Mouse (Mus musculus) forebrain, embryonic 11.5 days (tissue): ENCODE data around the gene Fez2. TPM values are rescaled to one million over a fixed set of nuclear protein-coding genes. Genes with fewer than 3 reads are reported as not detected.

Source experiments
- ATAC-seq: fragments of 200-750 bp; cut with Nextera tagmentation; replicated peaks from 2 replicates; pipeline ENCODE4 v1.8.0; 2017; ENCODE audit warnings: moderate TSS enrichment; ENCODE audit not compliant: low FRiP score
- DNase-seq: peaks from one replicate; pipeline ENCODE4 v3.0.0-alpha.2; 2017; ENCODE audit warnings: low spot score
- H3K27ac ChIP-seq: fragments of 300-500 bp; sonication (generic); 2 replicates; pipeline ENCODE4 v1.5.1; 2014; ENCODE audit warnings: low read depth, low read length
- H3K27me3 ChIP-seq: fragments of 300-500 bp; sonication (generic); 2 replicates; pipeline ENCODE4 v1.6.1; 2014; ENCODE audit warnings: mild to moderate bottlenecking, low read length, mixed read lengths; ENCODE audit not compliant: control insufficient read depth, insufficient read depth
- H3K36me3 ChIP-seq: fragments of 300-500 bp; sonication (generic); 2 replicates; pipeline ENCODE4 v1.6.1; 2014; ENCODE audit warnings: mild to moderate bottlenecking, low read length, moderate library complexity, mixed read lengths; ENCODE audit not compliant: control insufficient read depth, insufficient read depth
- H3K4me1 ChIP-seq: fragments of 300-500 bp; sonication (generic); replicated peaks from 2 replicates; pipeline ENCODE4 v1.6.1; 2014; ENCODE audit warnings: low read length, mixed read lengths; ENCODE audit not compliant: control insufficient read depth, insufficient read depth
- H3K4me2 ChIP-seq: fragments of 300-500 bp; sonication (generic); 2 replicates; pipeline ENCODE4 v1.6.1; 2014; ENCODE audit warnings: low read depth, mild to moderate bottlenecking, low read length, moderate library complexity, mixed read lengths; ENCODE audit not compliant: severe bottlenecking
- H3K4me3 ChIP-seq: fragments of 300-500 bp; sonication (generic); 2 replicates; pipeline ENCODE4 v1.5.1; 2014; ENCODE audit warnings: low read depth, low read length
- H3K9ac ChIP-seq: fragments of 300-500 bp; sonication (generic); 2 replicates; pipeline ENCODE4 v1.6.1; 2014; ENCODE audit warnings: low read length
- H3K9me3 ChIP-seq: fragments of 300-500 bp; sonication (generic); 2 replicates; pipeline ENCODE4 v1.6.1; 2016; ENCODE audit warnings: low read length, mixed read lengths; ENCODE audit not compliant: control insufficient read depth
- WGBS: fragments of 180-500 bp; shearing (Covaris S2); extraction: QIAGEN DNeasy Blood & Tissue Kit; methylation state at CpG from one replicate; pipeline ENCODE4 v1.1.7; 2014; 5-methylcytosine and 5-hydroxymethylcytosine counted together
- polyA plus RNA-seq: library from polyadenylated mRNA; unstranded; fragments of >200 nt; fragmentation: Nextera tagmentation; extraction: Ambion mirVana; gene quantifications from 2 replicates; pipeline ENCODE4 v1.2.1, GENCODE M21; 2014

The Fez2 gene
- polyA plus RNA-seq, 1 experiment from 2014 or later: 35.7 TPM

GRCm38 (mm10) chr17:78451886-78452285, 33.9 kb upstream of the Fez2 start:
- no peak for DNase-seq
- H3K4me1 ChIP-seq: no peaks in the 10 kb centered on the region
- no peaks in the 10 kb centered on the region for H3K9me3 ChIP-seq
- H3K27me3 ChIP-seq: no peaks in the 10 kb centered on the region
- no peak overlapping the region for H3K4me3 ChIP-seq
- ATAC-seq: no peak
- H3K36me3 ChIP-seq: no peaks in the 10 kb centered on the region
- H3K27ac ChIP-seq: no peak overlapping the region
- 90% methylated on average over 6 of the region's 6 CpGs for WGBS
- H3K4me2 ChIP-seq: no peak overlapping the region
- no peak overlapping the region for H3K9ac ChIP-seq

- no peaks in the 10 kb centered on the region for H3K9me3 ChIP-seq
- H3K4me2 ChIP-seq: no peak overlapping the region
- ATAC-seq (no peak), DNase-seq (no peak)
- no peaks in the 10 kb centered on the region for H3K4me1 ChIP-seq
- WGBS: 87% methylated on average over 7 of the region's 7 CpGs
- H3K27me3 ChIP-seq: no peaks in the 10 kb centered on the region
- no peak overlapping the region for H3K4me3 ChIP-seq
- no peak overlapping the region for H3K9ac ChIP-seq
- H3K36me3 ChIP-seq: no peaks in the 10 kb centered on the region
- no peak overlapping the region for H3K27ac ChIP-seq
Observed at GRCm38 (mm10) chr17:78451332-78451793, 33.4 kb upstream of the Fez2 start.

- ATAC-seq: no peak
- no peak for DNase-seq
Observed at GRCm38 (mm10) chr17:78449635-78450197, 31.8 kb upstream of the Fez2 start.

DNA sequence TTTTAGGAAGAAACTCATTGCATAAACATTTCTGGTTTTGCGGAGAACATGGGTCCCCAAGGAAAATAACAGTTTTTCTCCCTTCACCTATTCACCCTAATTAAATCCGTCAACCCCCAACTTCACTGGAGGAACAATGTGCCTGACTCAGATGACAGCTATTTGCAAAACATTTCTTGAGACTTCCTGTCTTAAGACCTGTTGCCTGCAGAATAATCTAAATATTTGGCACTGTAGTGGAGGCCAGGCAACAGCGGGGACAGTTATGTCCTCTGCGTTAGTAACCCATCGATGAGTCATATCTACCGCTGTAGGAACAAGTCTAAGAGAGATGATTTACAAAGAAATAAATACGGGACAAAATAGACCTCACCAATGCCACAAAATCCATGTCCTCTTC, 26.9 kb upstream of the Fez2 start:
- DNase-seq (no peak), ATAC-seq (no peak)
- no peak overlapping the region for H3K9ac ChIP-seq
- H3K27ac ChIP-seq: no peak overlapping the region
- H3K27me3 ChIP-seq: no peaks in the 10 kb centered on the region
- WGBS: 91% methylated on average over 7 of the region's 7 CpGs
- no peaks in the 10 kb centered on the region for H3K9me3 ChIP-seq
- H3K4me3 ChIP-seq: no peak overlapping the region
- no peaks in the 10 kb centered on the region for H3K4me1 ChIP-seq
- H3K36me3 ChIP-seq: no peaks in the 10 kb centered on the region
- no peak overlapping the region for H3K4me2 ChIP-seq

More at GRCm38 (mm10) chr17:78449635-78450197, 31.8 kb upstream of the Fez2 start:
- Histone ChIP-seq H3K9me3 (no peaks in the 10 kb centered on the region), H3K9ac (no peak overlapping the region), H3K4me2 (no peak overlapping the region), H3K4me1 (no peaks in the 10 kb centered on the region), H3K27me3 (no peaks in the 10 kb centered on the region), H3K27ac (no peak overlapping the region), H3K36me3 (no peaks in the 10 kb centered on the region), H3K4me3 (no peak overlapping the region)
- 72% methylated on average over 13 of the region's 13 CpGs for WGBS

- WGBS: 98% methylated on average over 2 of the region's 2 CpGs
- H3K27me3 ChIP-seq: no peaks in the 10 kb centered on the region
- no peaks in the 10 kb centered on the region for H3K9me3 ChIP-seq
- no peak for DNase-seq
- no peaks in the 10 kb centered on the region for H3K4me1 ChIP-seq
- H3K27ac ChIP-seq: no peak overlapping the region
- H3K4me3 ChIP-seq: no peak overlapping the region
- no peak overlapping the region for H3K4me2 ChIP-seq
- H3K9ac ChIP-seq: no peak overlapping the region
- no peaks in the 10 kb centered on the region for H3K36me3 ChIP-seq
- no peak for ATAC-seq
Observed at GRCm38 (mm10) chr17:78440771-78441170, 22.8 kb upstream of the Fez2 start.

DNA sequence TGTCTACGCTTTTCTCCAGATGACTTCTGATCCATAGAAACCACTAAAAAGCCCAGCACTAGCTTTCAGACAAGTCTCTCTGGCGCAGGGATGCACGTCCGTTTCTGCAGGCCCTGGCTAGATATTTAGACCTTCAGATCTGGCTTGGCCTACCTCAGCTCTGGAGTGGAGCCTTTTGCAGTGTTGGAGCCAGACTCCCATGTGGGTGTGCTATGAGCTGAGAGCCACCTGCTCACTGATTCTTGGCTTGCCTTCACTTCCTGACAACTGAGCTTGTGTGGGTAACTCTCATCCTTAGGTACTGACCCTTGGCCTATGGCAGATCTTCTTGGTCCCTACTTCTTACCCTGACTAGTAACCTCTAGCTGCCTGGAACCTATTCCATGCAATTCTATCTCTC, 19.2 kb upstream of the Fez2 start:
- no peak overlapping the region for H3K4me2 ChIP-seq
- ATAC-seq: no peak
- no peaks in the 10 kb centered on the region for H3K4me1 ChIP-seq
- WGBS: 91% methylated on average over 4 of the region's 4 CpGs
- H3K36me3 ChIP-seq: no peaks in the 10 kb centered on the region
- no peak overlapping the region for H3K27ac ChIP-seq
- H3K4me3 ChIP-seq: no peak overlapping the region
- no peaks in the 10 kb centered on the region for H3K27me3 ChIP-seq
- H3K9ac ChIP-seq: no peak overlapping the region
- H3K9me3 ChIP-seq: no peaks in the 10 kb centered on the region
- DNase-seq: no peak

DNA sequence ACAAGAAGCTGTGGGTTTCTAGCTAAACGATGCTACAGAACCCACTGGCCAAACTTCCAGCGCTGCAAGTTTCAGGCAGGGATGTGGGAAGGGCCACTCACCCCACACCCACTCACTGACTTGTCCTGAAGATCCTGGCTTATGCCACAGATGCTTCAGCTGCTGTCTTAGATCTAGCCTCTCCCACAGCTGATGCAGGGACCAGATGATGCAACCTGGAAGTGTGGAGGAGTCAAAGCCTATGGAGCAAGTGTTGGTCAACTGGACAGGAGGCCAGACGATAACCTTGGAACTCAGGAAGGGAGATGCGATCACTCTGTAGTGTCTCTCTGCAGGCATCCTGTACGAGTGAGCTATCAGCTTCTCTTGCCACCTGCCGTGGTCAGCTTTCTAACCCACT, 17.7 kb upstream of the Fez2 start:
- no peak overlapping the region for H3K9ac ChIP-seq
- no peak for ATAC-seq
- H3K27ac ChIP-seq: no peak overlapping the region
- H3K4me1 ChIP-seq: no peaks in the 10 kb centered on the region
- H3K9me3 ChIP-seq: no peaks in the 10 kb centered on the region
- H3K4me2 ChIP-seq: no peak overlapping the region
- H3K27me3 ChIP-seq: no peaks in the 10 kb centered on the region
- 88% methylated on average over 6 of the region's 6 CpGs for WGBS
- no peak for DNase-seq
- no peaks in the 10 kb centered on the region for H3K36me3 ChIP-seq
- no peak overlapping the region for H3K4me3 ChIP-seq

- Histone ChIP-seq H3K27me3 (no peaks in the 10 kb centered on the region), H3K4me2 (no peak overlapping the region), H3K4me3 (no peak overlapping the region), H3K9ac (no peak overlapping the region), H3K27ac (no peak overlapping the region), H3K9me3 (no peaks in the 10 kb centered on the region), H3K4me1 (no peaks in the 10 kb centered on the region), H3K36me3 (no peaks in the 10 kb centered on the region)
- peak; percentile 58 for DNase-seq
- 56% methylated on average over 1 of the region's 1 CpGs for WGBS
- ATAC-seq: 0 out of 2 replicates have a peak, but pooled peaks have one; percentile 42
Observed at GRCm38 (mm10) chr17:78434746-78435145, 16.8 kb upstream of the Fez2 start.

DNA sequence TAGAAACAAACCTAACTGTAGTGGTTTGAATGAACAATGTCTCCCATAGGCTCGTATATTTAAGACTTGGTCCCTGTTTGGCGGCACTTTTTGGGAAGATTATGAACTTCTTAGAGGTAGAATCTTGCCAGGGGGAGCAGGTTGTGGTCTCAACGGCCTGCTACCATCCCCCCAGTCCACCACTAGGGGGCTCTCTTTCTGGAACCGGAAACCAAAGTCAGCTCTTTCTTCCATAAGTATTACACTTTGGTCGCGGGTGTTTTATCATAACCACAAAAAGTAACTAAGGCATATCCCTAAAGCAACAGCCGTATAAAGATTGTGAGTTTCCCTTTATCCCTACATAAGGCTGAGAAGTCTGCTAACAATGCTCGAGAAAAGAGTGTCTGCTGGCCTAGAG, 12.4 kb upstream of the Fez2 start:
- Histone ChIP-seq H3K9me3 (no peaks in the 10 kb centered on the region), H3K36me3 (no peaks in the 10 kb centered on the region), H3K4me3 (no peak overlapping the region), H3K27ac (no peak overlapping the region), H3K4me1 (no peaks in the 10 kb centered on the region), H3K9ac (no peak overlapping the region), H3K4me2 (no peak overlapping the region), H3K27me3 (no peaks in the 10 kb centered on the region)
- ATAC-seq: no peak
- no peak for DNase-seq
- 73% methylated on average over 8 of the region's 8 CpGs for WGBS
